8 mouse cellular contexts compared by ENCODE assay signal in the genomic region with DNA sequence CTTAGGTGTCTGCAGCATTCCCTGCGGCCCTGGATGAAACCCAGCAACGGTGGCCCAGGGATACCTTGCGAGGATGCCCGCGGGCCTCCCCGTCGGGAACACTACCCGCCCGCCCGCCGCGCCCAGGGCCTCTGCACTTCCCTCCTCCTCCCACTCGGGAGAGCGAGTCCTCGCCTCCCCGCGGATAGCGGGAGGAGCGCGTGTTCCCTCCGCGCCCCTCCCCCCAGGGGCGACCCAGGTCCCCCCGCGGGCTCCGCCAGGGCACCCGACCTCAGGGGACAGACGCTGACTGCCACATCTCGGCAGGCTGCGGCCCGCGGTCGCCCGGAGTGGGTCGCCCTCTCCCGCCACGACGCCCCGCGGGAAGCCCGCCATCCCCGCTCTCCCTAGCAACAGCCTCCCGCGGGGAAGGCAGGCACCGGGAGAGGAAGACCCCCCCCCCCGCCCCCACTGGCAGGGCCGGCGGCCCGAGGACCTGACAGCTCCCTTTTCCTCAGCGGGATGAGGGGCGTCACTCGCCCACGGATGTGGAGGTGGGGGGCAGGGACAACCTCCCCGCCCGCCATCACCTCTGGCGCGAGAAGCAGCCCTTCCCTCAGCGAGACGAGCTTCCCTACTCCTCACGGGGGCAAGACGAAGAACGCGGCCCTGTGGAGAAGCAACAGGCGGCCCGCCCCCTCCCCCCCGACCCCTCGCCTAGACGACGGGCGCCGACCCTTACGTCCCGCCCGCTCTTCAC. TPM values are rescaled to one million over a fixed set of nuclear protein-coding genes. Genes with fewer than 3 reads are reported as not detected.
A peak's percentile ranks its signal among the peaks of the same experiment; 100 is the strongest.
DNase-seq lines count a peak whose midpoint lies in the region; TF ChIP-seq lines count a peak whose summit lies in the region.

No protein-coding gene starts in this region.

- peak; percentile 54 to 71 for DNase-seq in adrenal gland, postnatal 36 days
- DNase-seq in heart, postnatal 14 days = peak; percentile 59 to 65
- peak; percentile 68 to 77 for DNase-seq in layer of hippocampus, postnatal 10 days (ENCODE audit: low spot score in 2 of 2)
- peak; percentile 31 for DNase-seq in lung, postnatal 14 days
- DNase-seq in right cerebral cortex, adult 18-20 months = peak; percentile 66
- DNase-seq in urinary bladder, postnatal 10 days (ENCODE audit: low spot score) = peak; percentile 18

- peaks cover 3% of the 10 kb centered on the region; the same call in 1 of the 2 replicates for H3K36me3 ChIP-seq in ES-Bruce4 (ENCODE audit: control insufficient read depth, insufficient read depth, low read length, poor library complexity, severe bottlenecking)

- TF ChIP-seq EP300 in ES-Bruce4 (IDR thresholded peaks at IDR 0.05; ENCODE audit: insufficient read depth, low read depth, low read length) = no peak

- H3K9ac ChIP-seq in ES-Bruce4 (ENCODE audit: low read depth, poor library complexity, severe bottlenecking) = peak overlapping the region; percentile 94

- no peaks in the 10 kb centered on the region for H3K27me3 ChIP-seq in ES-Bruce4 (ENCODE audit: control insufficient read depth, insufficient read depth, low read length, poor library complexity, severe bottlenecking)

- H3K4me1 ChIP-seq in ES-Bruce4 (ENCODE audit: control insufficient read depth, insufficient read depth, low read length) = no peaks in the 10 kb centered on the region
- peaks cover 3% of the 10 kb centered on the region; the same call in 1 of the 2 replicates for H3K4me1 ChIP-seq in embryonic fibroblast, embryonic 13.5 days (ENCODE audit: control insufficient read depth, insufficient read depth, low read length)

- peak; percentile 29 for TF ChIP-seq POLR2A in ES-Bruce4 (IDR thresholded peaks at IDR 0.05; ENCODE audit: insufficient read depth, low read length)
- peak; percentile 37; the same call in 1 of the 2 replicates for TF ChIP-seq POLR2A in embryonic fibroblast, embryonic 13.5 days (IDR thresholded peaks at IDR 0.05; ENCODE audit: low read depth, low read length)

- peak overlapping the region; percentile 96 for H3K4me3 ChIP-seq in ES-Bruce4 (ENCODE audit: low read depth, low read length)
- H3K4me3 ChIP-seq in embryonic fibroblast, embryonic 13.5 days (ENCODE audit: insufficient read depth, low read length) = peak overlapping the region; percentile 82

- no peaks in the 10 kb centered on the region for H3K9me3 ChIP-seq in ES-Bruce4 (replicated peaks; ENCODE audit: control insufficient read depth, insufficient read depth, low read length, poor library complexity, severe bottlenecking)

- H3K27ac ChIP-seq in ES-Bruce4 (ENCODE audit: insufficient read depth, low read length) = peak overlapping the region; percentile 12; the same call in 1 of the 2 replicates
- peak overlapping the region; percentile 39 for H3K27ac ChIP-seq in embryonic fibroblast, embryonic 13.5 days (ENCODE audit: insufficient read depth, low read length)

- no peak for TF ChIP-seq CTCF in ES-Bruce4 (IDR thresholded peaks at IDR 0.05; ENCODE audit: low read depth, low read length)
- TF ChIP-seq CTCF in embryonic fibroblast, embryonic 13.5 days (IDR thresholded peaks at IDR 0.05; ENCODE audit: borderline replicate concordance, insufficient read depth, low read length) = no peak

- intact Hi-C loops in heart, postnatal 14 days (cut with DNase I) = no loop called here

RNA-seq across cellular contexts. Expression of gene S100pbp, which starts 0.6 kb away (rescaled TPM):
- polyA plus RNA-seq in ES-Bruce4 (2011; ENCODE audit: insufficient read depth, insufficient read length, low read depth, missing spikeins) = 80.0 and 83.5 TPM in 2 replicates
- 10 to 100 TPM; 23.1 to 23.6 TPM for total RNA-seq in adrenal gland, postnatal 36 days (2021)
- polyA plus RNA-seq in embryonic fibroblast, embryonic 13.5 days (2011; ENCODE audit: insufficient read length, low read depth, missing spikeins) = 59.9 and 65.4 TPM in 2 replicates
- total RNA-seq in heart, postnatal 14 days (2021) = 10 to 100 TPM; 16.7 to 17.7 TPM
- total RNA-seq in layer of hippocampus, postnatal 10 days (2021) = 10 to 100 TPM; 36.8 to 37.0 TPM

RNA-seq across cellular contexts. Expression of gene Yars, which starts 0.6 kb away (rescaled TPM):
- polyA plus RNA-seq in ES-Bruce4 (2011; ENCODE audit: insufficient read depth, insufficient read length, low read depth, missing spikeins) = 90.6 and 99.8 TPM in 2 replicates
- total RNA-seq in adrenal gland, postnatal 36 days (2021) = 100 to 1,000 TPM in 1 of 2 experiments, 10 to 100 TPM in 1; 95.2 to 102 TPM
- polyA plus RNA-seq in embryonic fibroblast, embryonic 13.5 days (2011; ENCODE audit: insufficient read length, low read depth, missing spikeins) = 104 and 112 TPM in 2 replicates
- 10 to 100 TPM; 26.5 to 30.5 TPM for total RNA-seq in heart, postnatal 14 days (2021)
- total RNA-seq in layer of hippocampus, postnatal 10 days (2021) = 100 to 1,000 TPM in 1 of 2 experiments, 10 to 100 TPM in 1; 99.0 to 109 TPM

RNA-seq across cellular contexts. Expression of gene Fndc5, which starts 52.2 kb away (rescaled TPM):
- 2.7 and 3.3 TPM in 2 replicates for polyA plus RNA-seq in ES-Bruce4 (2011; ENCODE audit: insufficient read depth, insufficient read length, low read depth, missing spikeins)
- total RNA-seq in adrenal gland, postnatal 36 days (2021) = 1 to 10 TPM; 2.2 to 7.2 TPM
- 0.53 and 1.1 TPM in 2 replicates for polyA plus RNA-seq in embryonic fibroblast, embryonic 13.5 days (2011; ENCODE audit: insufficient read length, low read depth, missing spikeins)
- total RNA-seq in heart, postnatal 14 days (2021) = 100 to 1,000 TPM; 221 to 229 TPM
- 10 to 100 TPM; 41.4 to 42.9 TPM for total RNA-seq in layer of hippocampus, postnatal 10 days (2021)

Comparison
In these comparisons a context has a peak if more than half of its experiments do, and no peak if none do; other contexts are left out.
1. Peak in every context shown above with its lines: DNase-seq, H3K4me3 ChIP-seq and H3K27ac ChIP-seq.
2. DNase-seq: peak in every context shown above with its lines; median percentile 72 in layer of hippocampus, postnatal 10 days; 66 in right cerebral cortex, adult 18-20 months; 62 in adrenal gland, postnatal 36 days; 62 in heart, postnatal 14 days; 31 in lung, postnatal 14 days; 18 in urinary bladder, postnatal 10 days.
3. RNA of gene Fndc5, which starts 52.2 kb away (total RNA-seq): 221 to 229 TPM in heart, postnatal 14 days and 41.4 to 42.9 TPM in layer of hippocampus, postnatal 10 days; 2.2 to 7.2 TPM in adrenal gland, postnatal 36 days; every median in the first group is over 4 times any median in the second.